Mouse (Mus musculus) brown adipose tissue, adult 24 weeks (tissue): ENCODE measurements around the gene Snx8. TPM values are rescaled to one million over a fixed set of nuclear protein-coding genes. Genes with fewer than 3 reads are reported as not detected.
"Not testable (repeated sequence)": the region's sequence is repeated elsewhere in the genome, so short reads cannot be mapped to it uniquely, and the experiment has no call there.

Experiments
- H3K27ac ChIP-seq: fragments of 200-500 bp; replicated peaks from 2 replicates; pipeline ENCODE4 v1.5.1; 2012; ENCODE audit warnings: low read depth, mild to moderate bottlenecking, low read length
- H3K4me1 ChIP-seq: fragments of 200-500 bp; 2 replicates; pipeline ENCODE4 v1.6.1; 2012; ENCODE audit warnings: low read length, mixed read lengths; ENCODE audit not compliant: control insufficient read depth, insufficient read depth, insufficient read length
- H3K4me3 ChIP-seq: fragments of 200-500 bp; 2 replicates; pipeline ENCODE4 v1.5.1; 2012; ENCODE audit warnings: low read depth, mild to moderate bottlenecking, low read length, moderate library complexity; ENCODE audit not compliant: insufficient read depth
- polyA plus RNA-seq: library from polyadenylated mRNA; stranded (reverse); fragments of >200 nt; gene quantifications from 2 replicates; pipeline ENCODE4 v1.2.4, GENCODE M21; 2012; ENCODE audit not compliant: missing spikeins, insufficient read depth, insufficient read length

Gene Snx8
- polyA plus RNA-seq, 1 experiment, result 5.5 TPM

DNA sequence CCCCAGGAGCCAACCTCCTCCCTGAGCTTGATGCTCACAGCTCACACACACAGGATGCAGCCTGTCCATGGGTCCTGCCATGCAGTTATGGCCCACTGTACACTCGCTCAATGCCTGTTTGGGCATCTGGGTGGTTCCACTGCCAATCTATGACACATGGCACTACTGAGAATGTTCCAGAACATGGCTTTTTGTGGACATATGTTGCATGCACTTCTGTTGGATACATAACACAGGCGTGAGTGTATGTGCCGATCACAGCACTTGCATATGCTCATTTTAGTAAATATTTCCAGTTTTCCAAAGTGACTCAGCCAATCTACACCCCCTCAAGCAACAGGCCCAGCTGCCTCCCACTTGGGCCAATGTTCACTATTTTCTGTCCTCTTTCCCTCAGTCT is 17.4 kb downstream of the Snx8 start:
- Histone ChIP-seq H3K4me1 (peaks cover 10% of the 10 kb centered on the region), H3K27ac (no peak overlapping the region), H3K4me3 (no peak overlapping the region)

- H3K4me1 ChIP-seq, result peaks cover 10% of the 10 kb centered on the region
- no peak overlapping the region for H3K4me3 ChIP-seq
- H3K27ac ChIP-seq, result peak overlapping the region; percentile 53
Observed at GRCm38 (mm10) chr5:140370446-140371254, 18.4 kb downstream of the Snx8 start.

- no peak overlapping the region for H3K27ac ChIP-seq
- peaks cover 10% of the 10 kb centered on the region for H3K4me1 ChIP-seq
- no peak overlapping the region for H3K4me3 ChIP-seq
Observed at GRCm38 (mm10) chr5:140369466-140369865, 19.6 kb downstream of the Snx8 start.

DNA sequence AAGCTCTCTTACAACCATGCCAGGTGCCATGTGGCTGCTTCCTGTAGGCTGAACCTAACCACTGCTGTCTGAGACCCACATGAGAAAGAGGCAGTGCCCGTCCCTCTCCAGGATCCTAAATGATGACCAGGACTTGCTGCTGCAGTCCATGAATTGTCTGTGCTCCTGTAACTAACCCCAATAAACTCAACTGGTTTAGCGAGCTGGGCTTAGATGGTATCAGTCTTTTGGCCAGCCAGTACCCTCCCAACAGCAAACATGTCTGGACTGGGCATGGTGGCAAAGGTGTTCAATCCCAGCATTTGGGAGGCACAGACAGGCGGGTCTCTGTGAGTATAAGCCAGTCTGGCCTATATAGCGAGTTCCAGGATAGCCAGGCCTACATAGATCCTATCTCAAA is 20.1 kb downstream of the Snx8 start:
- no peak overlapping the region for H3K27ac ChIP-seq
- no peak overlapping the region for H3K4me3 ChIP-seq
- H3K4me1 ChIP-seq, result peaks cover 10% of the 10 kb centered on the region

GRCm38 (mm10) chr5:140368126-140368525 is 20.9 kb downstream of the Snx8 start:
- H3K4me3 ChIP-seq, H3K4me1 ChIP-seq, H3K27ac ChIP-seq: not testable (repeated sequence)

- Histone ChIP-seq H3K4me1 (no peaks in the 10 kb centered on the region), H3K4me3 (no peak overlapping the region), H3K27ac (no peak overlapping the region)
Observed at GRCm38 (mm10) chr5:140364415-140364814, 24.6 kb downstream of the Snx8 start.

- no peak overlapping the region for H3K4me3 ChIP-seq
- no peak overlapping the region for H3K27ac ChIP-seq
- H3K4me1 ChIP-seq, result no peaks in the 10 kb centered on the region
Observed at GRCm38 (mm10) chr5:140359930-140360674, 29.0 kb downstream of the Snx8 start.

DNA sequence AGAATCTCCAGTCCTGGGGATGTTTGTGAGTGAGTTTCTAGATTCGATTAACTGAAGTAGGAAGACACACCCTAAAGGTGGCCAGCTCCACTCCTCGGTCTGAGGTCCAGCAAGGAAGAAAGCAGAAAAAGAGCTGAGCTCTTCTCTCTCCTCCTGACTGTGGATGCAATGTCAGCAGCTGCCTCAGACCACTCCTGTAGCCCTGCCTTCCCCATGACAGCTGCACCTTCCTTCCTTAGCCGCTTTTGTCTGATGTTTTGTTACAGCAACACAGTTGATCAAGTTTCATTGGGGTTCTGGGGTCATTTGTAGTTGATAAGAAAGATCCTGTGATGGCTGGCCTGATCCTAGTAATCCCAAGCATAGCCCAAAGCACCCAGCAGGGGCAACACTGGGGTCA is 31.6 kb downstream of the Snx8 start:
- Histone ChIP-seq H3K4me1 (no peaks in the 10 kb centered on the region), H3K4me3 (no peak overlapping the region), H3K27ac (no peak overlapping the region)

DNA sequence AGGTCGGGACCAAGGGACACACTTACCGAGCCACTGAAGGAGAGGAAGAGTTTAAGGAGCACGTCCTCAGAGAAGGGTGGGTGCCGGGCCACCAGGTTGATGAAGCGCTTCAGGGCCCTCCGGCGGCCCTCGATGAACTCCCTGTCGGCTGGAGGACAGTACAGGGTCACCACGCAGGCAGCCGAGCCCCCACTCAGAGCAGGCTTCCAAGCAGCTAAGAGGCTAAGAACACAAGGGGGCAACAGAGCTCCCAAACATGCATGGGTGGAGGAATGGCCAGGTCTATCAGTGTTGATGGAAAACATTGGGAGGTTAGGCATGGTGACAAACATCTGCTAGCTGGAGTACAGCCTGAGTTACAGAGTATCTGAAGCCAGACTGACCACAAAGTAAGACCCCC is 33.1 kb downstream of the Snx8 start:
- Histone ChIP-seq H3K4me3 (no peak overlapping the region), H3K27ac (no peak overlapping the region), H3K4me1 (no peaks in the 10 kb centered on the region)

DNA sequence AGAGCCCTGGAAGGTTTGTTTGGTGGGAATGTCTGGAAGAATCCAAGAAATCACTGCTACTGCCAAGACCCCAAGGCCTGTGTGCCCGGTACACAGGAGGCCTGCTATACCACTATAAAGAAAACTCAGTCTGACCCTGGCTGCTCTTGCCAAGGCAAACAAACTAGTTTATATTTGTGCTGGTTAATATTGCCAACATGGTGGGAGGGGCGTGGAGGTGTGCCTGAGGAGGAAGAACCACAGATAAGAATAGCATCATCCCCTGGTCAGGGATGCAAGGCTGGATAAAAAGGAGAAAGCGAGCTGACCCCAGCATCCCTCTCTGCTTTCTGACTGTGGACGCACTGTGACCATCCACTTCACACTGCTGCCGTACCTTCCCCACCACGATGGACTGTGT is 36.7 kb downstream of the Snx8 start:
- Histone ChIP-seq H3K27ac (no peak overlapping the region), H3K4me1 (no peaks in the 10 kb centered on the region), H3K4me3 (no peak overlapping the region)

GRCm38 (mm10) chr5:140350731-140351497 is 38.1 kb downstream of the Snx8 start:
- H3K4me1 ChIP-seq, result no peaks in the 10 kb centered on the region
- no peak overlapping the region for H3K4me3 ChIP-seq
- no peak overlapping the region for H3K27ac ChIP-seq

DNA sequence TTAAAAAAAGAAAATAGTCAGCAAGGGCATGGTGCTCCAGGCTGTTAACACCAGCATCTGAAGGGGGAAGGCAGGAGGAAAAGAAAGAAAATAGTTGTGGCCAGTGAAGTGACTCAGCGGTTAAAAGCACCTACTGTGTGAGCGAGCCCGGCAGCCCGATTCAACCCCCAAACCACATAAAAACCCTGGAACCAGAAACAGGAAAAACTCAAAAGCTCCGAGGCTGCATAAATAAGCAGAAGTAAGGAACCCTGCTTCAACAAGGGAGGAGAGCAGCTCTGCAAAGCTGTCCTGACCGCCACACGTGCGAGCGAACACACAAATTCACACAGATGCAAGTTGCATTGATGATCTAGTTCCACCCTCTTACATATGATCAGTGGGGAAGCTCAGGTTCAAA is 39.2 kb downstream of the Snx8 start:
- Histone ChIP-seq H3K4me3 (no peak overlapping the region), H3K4me1 (no peaks in the 10 kb centered on the region), H3K27ac (no peak overlapping the region)

- Histone ChIP-seq H3K4me1 (no peaks in the 10 kb centered on the region), H3K4me3 (no peak overlapping the region), H3K27ac (no peak overlapping the region)
Observed at GRCm38 (mm10) chr5:140346050-140346449, 43.0 kb downstream of the Snx8 start.

DNA sequence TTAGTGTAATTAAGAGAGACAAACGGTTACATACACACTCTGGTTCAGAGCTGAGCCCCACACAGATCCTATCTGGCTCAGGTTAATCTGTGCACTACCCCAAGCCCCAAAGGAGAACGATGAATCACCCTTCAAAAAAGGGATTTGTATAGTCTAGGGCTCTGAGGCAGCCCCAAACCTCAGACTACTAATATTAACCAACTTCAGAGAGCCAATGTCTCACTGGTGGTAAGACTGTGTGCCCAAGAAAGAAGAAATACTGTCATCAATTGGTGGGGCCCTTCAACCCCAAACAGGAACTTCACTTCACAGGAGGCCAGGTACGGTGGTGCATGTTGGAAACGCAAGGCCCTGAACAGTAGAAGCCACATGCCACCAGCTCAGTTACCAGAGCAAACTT is 43.8 kb downstream of the Snx8 start:
- H3K4me1 ChIP-seq, result no peaks in the 10 kb centered on the region
- H3K27ac ChIP-seq, result no peak overlapping the region
- H3K4me3 ChIP-seq, result no peak overlapping the region

GRCm38 (mm10) chr5:140342880-140343279 is 46.2 kb downstream of the Snx8 start:
- H3K27ac ChIP-seq, result no peak overlapping the region
- no peak overlapping the region for H3K4me3 ChIP-seq
- H3K4me1 ChIP-seq, result no peaks in the 10 kb centered on the region
